Mouse (Mus musculus) bone marrow, adult 2 months (tissue): ENCODE results near the gene Pex5l. TPM values are rescaled to one million over a fixed set of nuclear protein-coding genes. Genes with fewer than 3 reads are reported as not detected.

Experiments
- H3K27ac ChIP-seq: fragments of 200-500 bp; 2 replicates; pipeline ENCODE4 v1.5.1; 2012; ENCODE audit warnings: low read depth, mild to moderate bottlenecking, control low read depth, inconsistent platforms, low read length; ENCODE audit not compliant: control insufficient read depth, poor library complexity, insufficient read depth
- H3K4me1 ChIP-seq: fragments of 200-500 bp; 2 replicates; pipeline ENCODE4 v1.6.1; 2011; ENCODE audit warnings: low read length; ENCODE audit not compliant: control insufficient read depth, insufficient read depth
- H3K4me3 ChIP-seq: fragments of 200-500 bp; replicated peaks from 2 replicates; pipeline ENCODE3; 2011; ENCODE audit warnings: mild to moderate bottlenecking, low read depth, low read length, control low read depth; ENCODE audit not compliant: control insufficient read depth
- CTCF ChIP-seq: fragments of 200-500 bp; IDR thresholded peaks from 2 replicates; pipeline ENCODE4 v1.5.1; 2011; ENCODE audit warnings: low read length, control low read depth; ENCODE audit not compliant: control insufficient read depth, insufficient read depth
- POLR2A ChIP-seq: fragments of 200-500 bp; IDR thresholded peaks from 2 replicates; pipeline ENCODE4 v1.6.1; 2011; ENCODE audit warnings: low read depth, mild to moderate bottlenecking, control low read depth, low read length, borderline replicate concordance; ENCODE audit not compliant: control insufficient read depth
- WGBS: fragments of 180-500 bp; shearing (Covaris S2); methylation state at CpG from one replicate; pipeline ENCODE4 v1.1.7; 2018; 5-methylcytosine and 5-hydroxymethylcytosine counted together
- polyA plus RNA-seq: library from polyadenylated mRNA; stranded (reverse); fragments of >200 nt; gene quantifications from 2 replicates; pipeline ENCODE4 v1.2.4, GENCODE M21; 2011; ENCODE audit warnings: low replicate concordance; ENCODE audit not compliant: missing spikeins, insufficient read depth, insufficient read length

Gene Pex5l
- polyA plus RNA-seq, 1 experiment: not detected

DNA sequence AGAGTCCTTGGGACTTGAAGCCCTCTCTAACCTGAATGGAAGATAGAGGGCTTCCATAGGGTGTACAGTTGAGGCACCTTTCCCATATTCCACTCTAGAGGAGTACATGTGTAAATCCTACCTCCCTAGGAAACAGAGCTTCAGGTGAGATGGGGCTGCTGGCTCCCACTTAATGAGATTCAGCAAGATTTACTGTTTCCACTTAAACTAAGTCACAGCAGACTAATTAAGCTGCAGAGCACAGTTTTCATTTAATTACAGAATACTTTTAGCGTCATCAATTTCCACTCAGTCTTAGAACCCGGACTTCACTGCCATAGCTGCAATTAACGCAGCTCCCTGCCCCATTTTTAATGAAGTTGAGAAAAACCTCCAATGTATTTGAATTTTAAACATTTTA lies 181.6 kb downstream of the Pex5l start:
- 70% methylated on average over 3 of the region's 3 CpGs for whole genome bisulfite sequencing
- Histone ChIP-seq H3K27ac (no peak overlapping the region), H3K4me3 (no peak overlapping the region), H3K4me1 (no peaks in the 10 kb centered on the region)
- no peak for TF ChIP-seq POLR2A

GRCm38 (mm10) chr3:32951382-32951781 lies 191.7 kb downstream of the Pex5l start:
- TF ChIP-seq CTCF: no peak
- TF ChIP-seq POLR2A: no peak
- Histone ChIP-seq H3K27ac (no peak overlapping the region), H3K4me3 (no peak overlapping the region), H3K4me1 (no peaks in the 10 kb centered on the region)
- WGBS: 6% methylated on average over 1 of the region's 1 CpGs

GRCm38 (mm10) chr3:32947486-32947885 lies 195.6 kb downstream of the Pex5l start:
- Histone ChIP-seq H3K4me1 (no peaks in the 10 kb centered on the region), H3K27ac (no peak overlapping the region), H3K4me3 (no peak overlapping the region)
- TF ChIP-seq CTCF (no peak), POLR2A (no peak)
- 91% methylated on average over 5 of the region's 5 CpGs for WGBS

DNA sequence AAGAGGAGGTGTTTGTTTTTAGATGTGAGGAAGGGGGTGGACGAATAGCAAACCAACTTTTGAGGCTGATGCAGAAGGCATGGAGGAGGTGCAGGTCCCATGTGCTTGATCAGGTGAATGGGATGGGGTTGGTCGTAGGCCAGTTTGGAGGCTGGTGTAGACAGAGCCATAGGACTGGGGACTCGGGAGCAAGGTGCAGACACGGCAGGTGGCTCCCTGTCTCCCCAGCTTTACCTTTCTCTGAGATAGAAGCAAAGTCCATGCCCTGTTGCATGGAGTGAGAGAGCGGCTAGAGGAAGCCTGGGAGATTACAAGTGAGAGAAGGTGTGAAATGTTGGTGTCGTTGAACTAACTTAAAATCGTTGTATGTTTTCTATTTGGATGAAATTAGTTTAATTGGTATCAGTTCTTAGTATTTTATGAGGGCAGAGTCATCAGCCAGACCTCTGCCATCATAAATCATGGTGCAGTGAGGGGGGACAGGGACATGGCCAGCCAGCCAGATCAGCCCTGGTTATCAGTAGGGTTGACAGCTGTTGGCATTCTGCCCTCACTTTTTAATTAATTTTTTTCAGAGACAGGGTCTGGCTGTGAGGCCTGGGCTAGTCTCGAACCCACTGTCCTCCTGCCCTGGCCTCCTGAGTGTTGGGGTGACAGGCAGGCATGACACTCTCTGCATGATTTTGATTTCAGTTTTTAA lies 203.1 kb downstream of the Pex5l start:
- Histone ChIP-seq H3K27ac (no peak overlapping the region), H3K4me1 (no peaks in the 10 kb centered on the region), H3K4me3 (no peak overlapping the region)
- no peak for TF ChIP-seq POLR2A
- TF ChIP-seq CTCF: no peak
- 74% methylated on average over 8 of the region's 8 CpGs for WGBS

DNA sequence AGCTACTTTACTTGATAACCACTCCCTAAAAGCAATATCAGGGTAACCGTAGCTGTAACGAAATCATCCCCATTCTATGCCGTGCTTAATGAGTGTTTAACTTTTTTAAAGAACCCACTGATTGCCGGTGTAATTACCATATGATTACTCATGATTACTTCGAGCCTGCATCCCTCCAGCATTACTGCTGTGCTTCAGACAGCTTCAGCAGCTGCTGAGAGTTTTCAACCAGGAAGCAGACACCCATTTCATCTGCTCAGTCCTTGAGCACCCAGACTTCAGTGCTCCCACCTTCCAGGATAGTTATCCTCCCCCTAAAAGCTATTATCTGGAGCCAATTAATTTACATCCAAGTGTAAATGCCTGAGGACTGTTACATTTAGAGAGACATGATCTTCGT lies 218.9 kb downstream of the Pex5l start:
- H3K27ac ChIP-seq: no peak overlapping the region
- WGBS: 76% methylated on average over 6 of the region's 6 CpGs
- no peaks in the 10 kb centered on the region for H3K4me1 ChIP-seq
- H3K4me3 ChIP-seq: no peak overlapping the region
- TF ChIP-seq CTCF: no peak
- no peak for TF ChIP-seq POLR2A

GRCm38 (mm10) chr3:32910071-32910551 lies 232.9 kb downstream of the Pex5l start:
- H3K4me3 ChIP-seq: no peak overlapping the region
- no peak overlapping the region for H3K27ac ChIP-seq
- H3K4me1 ChIP-seq: no peaks in the 10 kb centered on the region
- 67% methylated on average over 7 of the region's 7 CpGs for WGBS
- no peak for TF ChIP-seq POLR2A
- TF ChIP-seq CTCF: no peak

DNA sequence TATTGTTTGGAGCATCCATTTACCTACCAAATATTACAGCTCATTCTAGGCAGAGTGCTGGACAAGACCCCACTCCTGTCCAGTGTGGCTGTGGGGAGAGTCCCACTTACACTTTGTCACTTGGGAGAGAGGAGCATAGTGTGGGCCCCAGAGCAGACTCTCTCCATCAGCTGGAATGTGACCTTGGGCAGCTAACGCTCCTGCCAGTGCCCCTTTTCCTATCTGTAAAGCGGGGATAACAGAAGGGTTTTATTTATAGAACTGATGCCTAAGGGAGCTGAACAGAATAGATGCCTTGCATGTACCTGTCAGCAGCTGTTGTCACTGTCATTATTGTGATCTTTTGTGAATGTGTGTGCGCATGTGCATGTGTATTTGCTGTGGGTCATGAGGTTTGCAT lies 234.6 kb downstream of the Pex5l start:
- WGBS: 83% methylated on average over 3 of the region's 3 CpGs
- Histone ChIP-seq H3K27ac (no peak overlapping the region), H3K4me1 (no peaks in the 10 kb centered on the region), H3K4me3 (no peak overlapping the region)
- no peak for TF ChIP-seq CTCF
- no peak for TF ChIP-seq POLR2A

DNA sequence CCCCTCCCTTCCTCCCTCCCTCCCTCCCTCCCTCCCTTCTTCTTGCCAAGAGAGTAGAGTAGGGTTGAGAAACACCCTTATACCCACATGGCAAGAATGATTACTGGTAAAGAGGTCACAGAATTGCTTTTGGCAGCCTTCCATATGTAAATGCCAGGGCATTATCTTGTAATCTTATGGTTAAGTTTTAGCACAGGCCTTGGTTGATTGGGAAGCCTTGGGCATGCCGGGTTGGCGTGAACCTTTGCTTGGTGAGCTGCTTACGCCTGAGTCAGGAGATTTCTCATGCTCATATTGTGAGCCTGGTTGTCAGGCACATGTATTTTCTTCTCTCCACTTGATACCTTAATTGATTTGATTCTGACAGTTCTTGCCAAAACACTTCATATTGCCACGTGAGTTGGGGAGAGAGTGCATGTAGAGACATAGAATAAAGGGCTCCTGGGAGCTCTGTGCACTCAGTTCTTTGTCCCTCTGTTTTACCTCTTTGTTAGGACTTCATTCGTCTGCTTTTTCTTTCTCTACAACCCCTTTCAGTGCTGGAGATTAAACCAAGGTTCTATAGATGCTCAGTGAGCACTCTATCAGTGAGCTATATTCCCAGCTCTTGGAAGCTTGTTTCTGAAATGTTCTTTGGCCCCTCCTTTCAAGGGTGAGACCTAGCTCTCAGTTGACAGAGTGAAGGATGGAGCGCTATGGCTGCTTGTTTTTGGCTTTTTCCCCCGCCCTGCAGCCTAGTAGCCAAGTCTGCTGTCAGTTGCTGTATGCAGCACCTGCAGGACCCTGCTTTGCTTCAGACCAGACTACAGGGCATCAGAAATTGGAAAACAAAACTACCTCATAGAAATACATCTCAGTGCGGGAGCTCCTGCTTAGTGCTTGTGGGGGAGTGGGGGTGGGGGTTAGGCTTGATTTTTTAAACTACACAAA lies 236.9 kb downstream of the Pex5l start:
- Histone ChIP-seq H3K27ac (no peak overlapping the region), H3K4me1 (no peaks in the 10 kb centered on the region), H3K4me3 (no peak overlapping the region)
- TF ChIP-seq CTCF: no peak
- no peak for TF ChIP-seq POLR2A
- 76% methylated on average over 8 of the region's 8 CpGs for WGBS

GRCm38 (mm10) chr3:32904599-32904998 lies 238.4 kb downstream of the Pex5l start:
- TF ChIP-seq POLR2A (no peak), CTCF (no peak)
- no peak overlapping the region for H3K4me3 ChIP-seq
- H3K27ac ChIP-seq: no peak overlapping the region
- no peaks in the 10 kb centered on the region for H3K4me1 ChIP-seq
- WGBS: 90% methylated on average over 1 of the region's 1 CpGs
